Mouse (Mus musculus) CH12F3 (cell line): Measurements from ENCODE around the gene Xaf1.

Source experiments
- in situ Hi-C: fragments of 300-500 bp; cut with MboI; formaldehyde crosslinking; loops from 2 replicates; pipeline ENCODE4 v1.14.3; 2020; ENCODE audit warnings: low sequenced_read_pairs

Xaf1 gene

DNA sequence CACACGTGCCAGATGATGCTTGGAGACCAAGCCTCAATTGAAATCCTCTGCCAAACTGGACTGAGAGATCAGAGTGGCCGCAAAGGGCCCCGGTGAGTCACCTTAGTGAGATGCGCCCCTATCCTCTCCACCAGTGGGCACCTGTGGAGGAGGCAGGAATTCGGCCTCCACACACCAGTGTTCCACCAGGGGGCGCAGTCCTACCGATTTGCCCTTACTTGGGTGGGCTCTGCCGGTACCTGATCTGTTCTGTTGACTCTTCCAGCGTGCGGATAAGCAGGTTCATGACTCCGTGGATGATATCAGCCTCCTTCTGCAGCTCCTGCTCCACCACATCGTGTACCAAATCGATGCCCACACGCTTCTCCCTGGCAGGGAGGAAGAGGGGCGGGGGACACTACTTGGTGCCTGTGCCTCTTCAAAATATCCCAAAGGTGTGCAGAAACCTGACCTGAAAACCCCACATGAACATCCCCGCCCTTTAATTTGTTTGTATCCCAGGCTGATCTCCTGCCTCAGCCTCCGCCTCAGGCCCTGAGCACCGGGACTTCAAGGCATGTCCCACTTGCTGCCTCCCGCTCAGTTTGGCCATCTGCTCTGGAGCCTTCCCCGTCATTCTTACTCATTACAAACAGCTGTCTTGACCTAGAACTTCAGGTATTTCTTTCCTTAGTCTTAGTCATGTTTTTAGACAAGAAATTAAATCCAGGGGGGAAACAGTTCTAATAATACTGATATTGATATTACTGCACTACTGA, 53.7 kb downstream of the Xaf1 start:
- in situ Hi-C loops: loop anchor here (10.0 kb wide), 1 partner anchor 200 kb away; the partner anchor contains the start of gene Spns3

DNA sequence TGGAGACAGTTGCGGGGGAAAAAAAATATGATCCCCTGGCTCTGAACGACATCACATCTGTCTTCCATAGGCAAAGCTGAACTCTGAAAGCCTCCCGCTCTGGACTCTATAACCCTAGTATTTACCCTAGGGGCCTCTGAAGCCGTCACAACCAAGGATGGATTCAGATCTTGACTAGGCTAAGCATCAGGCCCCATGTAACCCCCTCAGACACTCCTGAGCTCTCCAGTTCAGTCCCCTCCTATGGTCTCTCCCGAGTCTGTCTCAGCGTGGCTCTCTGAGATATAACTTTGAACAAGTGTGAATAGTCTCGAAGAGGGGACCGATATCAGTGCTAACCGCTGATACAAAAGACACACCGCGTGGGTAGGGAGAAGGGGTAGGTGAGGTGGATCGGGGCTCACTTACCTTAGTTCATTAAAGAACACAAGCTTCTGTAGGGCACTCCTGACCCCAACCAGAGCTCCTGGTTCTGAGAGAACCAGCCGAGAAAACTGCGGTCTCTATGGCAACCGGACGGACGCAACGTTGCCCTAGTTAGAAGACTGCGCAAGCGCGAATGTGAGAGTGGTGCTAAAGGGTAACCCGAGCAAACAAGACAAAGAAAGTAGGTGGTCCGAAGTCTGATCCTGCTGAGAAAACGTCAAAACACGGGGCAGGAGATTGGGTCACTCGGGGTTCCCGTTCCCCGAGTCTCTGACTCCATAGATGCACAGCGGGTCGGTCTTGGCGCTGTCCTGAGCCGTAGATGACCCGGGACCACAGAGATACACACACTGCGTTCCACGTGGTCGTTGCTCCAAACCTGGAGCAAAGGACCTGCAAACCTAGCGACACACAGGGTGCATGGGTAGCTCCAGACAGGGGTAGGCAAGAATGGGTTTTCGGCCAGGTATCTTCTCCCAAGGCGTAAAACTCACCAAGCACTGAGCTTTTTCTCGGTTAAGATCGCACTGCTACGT, 60.2 kb downstream of the Xaf1 start:
- in situ Hi-C loops: no loop called here

DNA sequence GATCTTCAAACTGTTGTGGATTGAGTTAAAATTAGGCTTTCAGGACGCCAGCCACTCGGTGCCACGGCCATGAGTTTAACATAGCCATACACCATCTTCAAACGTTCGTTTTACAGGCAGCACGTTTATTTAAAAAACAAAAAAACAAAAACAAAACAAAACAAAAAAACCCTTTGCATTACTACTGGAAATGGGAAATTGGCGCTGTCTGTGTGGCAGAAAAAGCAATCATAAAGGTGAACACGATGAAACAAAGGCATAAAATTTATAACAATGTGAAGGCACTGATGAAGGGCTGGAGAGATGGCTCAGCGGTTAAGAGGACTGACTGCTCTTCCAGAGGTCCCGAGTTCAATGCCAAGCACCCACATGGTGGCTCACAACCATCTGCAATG, 60.9 kb downstream of the Xaf1 start, which contains the start of gene Tekt1:
TSS of gene Tekt1 (minus strand) at position 96 of the 395 bp plus-strand sequence.
- in situ Hi-C loops: no loop called here
